In genomic region chr1:63176604-63177421, GRCm38 (mm10) we compare ENCODE assay signal across 8 mouse cellular contexts. TPM values are rescaled to one million over a fixed set of nuclear protein-coding genes. Genes with fewer than 3 reads are reported as not detected.
A peak's percentile ranks its signal among the peaks of the same experiment; 100 is the strongest.
DNase-seq lines count a peak whose midpoint lies in the region; ATAC-seq and TF ChIP-seq lines count a peak whose summit lies in the region.

Eef1b2 (plus strand) TSS chr1:63176825.
Ndufs1 (minus strand) TSS chr1:63176833.

- no peaks in the 10 kb centered on the region for H3K9me3 ChIP-seq in erythroblast, embryonic 14.5 days (ENCODE audit: control insufficient read depth, low read length)
- H3K9me3 ChIP-seq in heart, embryonic 11.5 days (replicated peaks; ENCODE audit: control insufficient read depth, low read length) = no peaks in the 10 kb centered on the region
- H3K9me3 ChIP-seq in kidney, embryonic 16.5 days (ENCODE audit: low read length) = no peaks in the 10 kb centered on the region

- H3K27ac ChIP-seq in heart, embryonic 11.5 days (ENCODE audit: low read depth, low read length) = peak within 1 kb of the TSS; percentile 89
- H3K27ac ChIP-seq in kidney, embryonic 16.5 days (ENCODE audit: low read length) = peak within 1 kb of the TSS; percentile 95
- peak within 1 kb of the TSS; percentile 86 for H3K27ac ChIP-seq in liver, adult 2 months (replicated peaks; ENCODE audit: insufficient read depth, low read depth, low read length)

- peak; percentile 99 for DNase-seq in brain, embryonic 14.5 days (ENCODE audit: low read depth)
- DNase-seq in liver, adult 2 months (ENCODE audit: extremely low read depth, low read depth, low spot score) = peak; percentile 96
- peak; percentile 98 for DNase-seq in splenic B cell, adult 2 months (ENCODE audit: low read depth, low spot score)

- H3ac ChIP-seq in C2C12 (ENCODE audit: control insufficient read depth, insufficient read length, low read depth) (peak within 1 kb of the TSS; percentile 92), myocyte (ENCODE audit: control insufficient read depth, insufficient read length) (peak within 1 kb of the TSS; percentile 83)

- peak within 1 kb of the TSS; percentile 84 for H3K4me2 ChIP-seq in heart, embryonic 11.5 days
- H3K4me2 ChIP-seq in kidney, embryonic 16.5 days (replicated peaks; ENCODE audit: low read depth, low read length) = peak within 1 kb of the TSS; percentile 87
- peak within 1 kb of the TSS; percentile 97 for H3K4me2 ChIP-seq in myocyte (ENCODE audit: low read depth)

- peak; percentile 26; the same call in 1 of the 2 replicates for TF ChIP-seq POLR2A in brain, embryonic 14.5 days (IDR thresholded peaks at IDR 0.05; ENCODE audit: borderline replicate concordance, extremely low read depth, insufficient read depth, insufficient read length, poor library complexity, severe bottlenecking)
- TF ChIP-seq POLR2A in liver, adult 2 months (IDR thresholded peaks at IDR 0.05; ENCODE audit: extremely low read depth, insufficient read depth, low read length) = peak; percentile 91
- peak; percentile 61 for TF ChIP-seq POLR2A in myocyte (IDR thresholded peaks at IDR 0.05; ENCODE audit: insufficient read length, low read depth)

- H3K4me3 ChIP-seq in C2C12 (ENCODE audit: insufficient read depth, poor library complexity, severe bottlenecking) = peak within 1 kb of the TSS; percentile 93
- peak within 1 kb of the TSS; percentile 86 for H3K4me3 ChIP-seq in erythroblast, embryonic 14.5 days (replicated peaks)
- peak within 1 kb of the TSS; percentile 96 for H3K4me3 ChIP-seq in heart, embryonic 11.5 days (ENCODE audit: low read depth, low read length)
- H3K4me3 ChIP-seq in kidney, embryonic 16.5 days (ENCODE audit: low read length) = peak within 1 kb of the TSS; percentile 88
- H3K4me3 ChIP-seq in liver, adult 2 months (ENCODE audit: insufficient read depth, low read depth, low read length) = peak within 1 kb of the TSS; percentile 88
- peak within 1 kb of the TSS; percentile 99 for H3K4me3 ChIP-seq in myocyte

- no peak for TF ChIP-seq CTCF in C2C12 (IDR thresholded peaks at IDR 0.05; ENCODE audit: control insufficient read depth, insufficient read depth, insufficient read length)
- TF ChIP-seq CTCF in brain, embryonic 14.5 days (IDR thresholded peaks at IDR 0.05; ENCODE audit: borderline replicate concordance, extremely low read depth, insufficient read depth, insufficient read length) = no peak
- TF ChIP-seq CTCF in liver, adult 2 months (IDR thresholded peaks at IDR 0.05; ENCODE audit: low read depth, low read length) = no peak

- ATAC-seq in heart, embryonic 11.5 days (replicated peaks; ENCODE audit: insufficient number of reproducible peaks, low FRiP score, low TSS enrichment) = peak; percentile 86
- peak; percentile 91 for ATAC-seq in kidney, embryonic 16.5 days (ENCODE audit: low FRiP score, low TSS enrichment)

- H3K79me2 ChIP-seq in C2C12 (ENCODE audit: control insufficient read depth, insufficient read depth) (peaks cover 79% of the 10 kb centered on the region), myocyte (ENCODE audit: control insufficient read depth, insufficient read depth) (peaks cover 51% of the 10 kb centered on the region)
- H3K79me2 ChIP-seq in liver, adult 2 months (ENCODE audit: control insufficient read depth, insufficient read depth, low read length) = peaks cover 22% of the 10 kb centered on the region; the same call in 1 of the 2 replicates

- peaks cover 53% of the 10 kb centered on the region for H3K79me3 ChIP-seq in C2C12 (ENCODE audit: low read depth)

- H3K9ac ChIP-seq in heart, embryonic 11.5 days (ENCODE audit: low read depth, low read length) = peak within 1 kb of the TSS; percentile 98
- H3K9ac ChIP-seq in kidney, embryonic 16.5 days (replicated peaks; ENCODE audit: low read length) = peak within 1 kb of the TSS; percentile 98
- peak within 1 kb of the TSS; percentile 90 for H3K9ac ChIP-seq in liver, adult 2 months (ENCODE audit: low read depth, low read length)

- H3K36me3 ChIP-seq in C2C12 (ENCODE audit: control insufficient read depth, insufficient read depth) (peaks cover 46% of the 10 kb centered on the region), myocyte (ENCODE audit: control insufficient read depth, insufficient read depth) (peaks cover 21% of the 10 kb centered on the region)
- H3K36me3 ChIP-seq in erythroblast, embryonic 14.5 days (ENCODE audit: control insufficient read depth) = peaks cover 51% of the 10 kb centered on the region
- H3K36me3 ChIP-seq in heart, embryonic 11.5 days (ENCODE audit: control insufficient read depth, insufficient read depth, low read length) = peaks cover 17% of the 10 kb centered on the region; the same call in 1 of the 2 replicates
- H3K36me3 ChIP-seq in kidney, embryonic 16.5 days (ENCODE audit: insufficient read depth, low read length) = peaks cover 21% of the 10 kb centered on the region
- H3K36me3 ChIP-seq in liver, adult 2 months (ENCODE audit: control insufficient read depth, insufficient read depth, low read length) = peaks cover 19% of the 10 kb centered on the region
- H3K36me3 ChIP-seq in splenic B cell, adult 2 months (ENCODE audit: control insufficient read depth, insufficient read depth, low read length, poor library complexity, severe bottlenecking) = peaks cover 5% of the 10 kb centered on the region; the same call in 1 of the 2 replicates

- H3K4me1 ChIP-seq in erythroblast, embryonic 14.5 days (ENCODE audit: control insufficient read depth) = peaks cover 41% of the 10 kb centered on the region
- H3K4me1 ChIP-seq in heart, embryonic 11.5 days (ENCODE audit: control insufficient read depth, insufficient read depth, low read length) = peaks cover 20% of the 10 kb centered on the region
- peaks cover 23% of the 10 kb centered on the region for H3K4me1 ChIP-seq in kidney, embryonic 16.5 days (ENCODE audit: insufficient read depth, low read length)
- H3K4me1 ChIP-seq in liver, adult 2 months (ENCODE audit: control insufficient read depth, insufficient read depth, low read length) = peaks cover 14% of the 10 kb centered on the region; the same call in 1 of the 2 replicates

- H3K27me3 ChIP-seq in C2C12 (ENCODE audit: control insufficient read depth, insufficient read depth, insufficient read length) = no peaks in the 10 kb centered on the region
- no peaks in the 10 kb centered on the region for H3K27me3 ChIP-seq in erythroblast, embryonic 14.5 days (ENCODE audit: control insufficient read depth)
- H3K27me3 ChIP-seq in heart, embryonic 11.5 days (ENCODE audit: control insufficient read depth, insufficient read depth, low read length) = no peaks in the 10 kb centered on the region
- H3K27me3 ChIP-seq in kidney, embryonic 16.5 days (ENCODE audit: insufficient read depth, low read length) = no peaks in the 10 kb centered on the region
- no peaks in the 10 kb centered on the region for H3K27me3 ChIP-seq in liver, adult 2 months (ENCODE audit: control insufficient read depth, insufficient read depth, low read length)
- H3K27me3 ChIP-seq in myocyte (ENCODE audit: control insufficient read depth, insufficient read depth, insufficient read length) = no peaks in the 10 kb centered on the region
- H3K27me3 ChIP-seq in splenic B cell, adult 2 months (ENCODE audit: control insufficient read depth, insufficient read depth, low read length, poor library complexity, severe bottlenecking) = no peaks in the 10 kb centered on the region

- WGBS in heart, embryonic 11.5 days (ENCODE audit: insufficient replicate concordance) = under 1% methylated on average over 72 of the region's 72 CpGs
- WGBS in kidney, embryonic 16.5 days = under 1% methylated on average over 72 of the region's 72 CpGs
- WGBS in liver, adult 2 months = under 1% methylated on average over 72 of the region's 72 CpGs

TF ChIP-seq in C2C12, 6 proteins besides CTCF, POLR2A, EP300 and RAD21:
- TF ChIP-seq MAX (IDR thresholded peaks at IDR 0.05) (peak; percentile 26), FOSL1 (IDR thresholded peaks at IDR 0.05; ENCODE audit: insufficient read depth, low read length, poor library complexity, severe bottlenecking) (no peak)

TF ChIP-seq in myocyte, 11 proteins besides CTCF, POLR2A, EP300 and RAD21:
- TF ChIP-seq USF1 (IDR thresholded peaks at IDR 0.05; ENCODE audit: low read depth) = no peak
- no peak for TF ChIP-seq TCF3 (IDR thresholded peaks at IDR 0.05; ENCODE audit: insufficient read length, low read depth)
- no peak for TF ChIP-seq E2F4 (IDR thresholded peaks at IDR 0.05; ENCODE audit: insufficient read depth)
- TF ChIP-seq REST (IDR thresholded peaks at IDR 0.05; ENCODE audit: insufficient read depth, insufficient read length) = no peak
- no peak for TF ChIP-seq MYOG (IDR thresholded peaks at IDR 0.05; ENCODE audit: control insufficient read depth in 1 of 3, insufficient read depth in 1 of 3, insufficient read length in 2 of 3, low read depth in 2 of 3)
- peak; percentile 92 for TF ChIP-seq SRF (IDR thresholded peaks at IDR 0.05; ENCODE audit: control insufficient read depth, insufficient read length, low read depth)
- TF ChIP-seq MYOD1 (IDR thresholded peaks at IDR 0.05; ENCODE audit: control insufficient read depth in 1 of 3, insufficient read length in 2 of 3, low read depth in 2 of 3) = no peak
- TF ChIP-seq CEBPB (IDR thresholded peaks at IDR 0.05; ENCODE audit: insufficient read depth, poor library complexity, severe bottlenecking) = no peak
- peak; percentile 64 for TF ChIP-seq POLR2AphosphoS2 (IDR thresholded peaks at IDR 0.05; ENCODE audit: insufficient read length, low read depth)
- no peak for TF ChIP-seq MAX (IDR thresholded peaks at IDR 0.05; ENCODE audit: low read depth)
- TF ChIP-seq TCF12 (IDR thresholded peaks at IDR 0.05; ENCODE audit: insufficient read depth, poor library complexity, severe bottlenecking) = no peak

RNA-seq across cellular contexts. Expression of gene Eef1b2, which starts in this region (rescaled TPM):
- polyA plus RNA-seq in C2C12 (2012; fragmentation: generic; extraction: Trizol) (1,453 TPM), myocyte (2012; fragmentation: generic; extraction: Trizol) (1,523 TPM)
- 438 and 493 TPM in 2 replicates for polyA plus RNA-seq in brain, embryonic 14.5 days (2012; rRNA removed)
- 18.7 and 24.8 TPM in 2 replicates for polyA plus RNA-seq in erythroblast, embryonic 14.5 days (2012)
- polyA plus RNA-seq in heart, embryonic 11.5 days (2014; fragmentation: Nextera tagmentation; extraction: Ambion mirVana) = 416 and 417 TPM in 2 replicates
- 533 and 571 TPM in 2 replicates for polyA plus RNA-seq in kidney, embryonic 16.5 days (2015; fragmentation: Nextera tagmentation; extraction: Ambion mirVana)
- total RNA-seq in liver, adult 2 months (2014; rRNA removed) = 222 and 232 TPM in 2 replicates
- polyA plus RNA-seq in liver, adult 2 months (2012; rRNA removed) = 174 and 202 TPM in 2 replicates

RNA-seq across cellular contexts. Expression of gene Ndufs1, which starts in this region (rescaled TPM):
- 44.8 TPM for polyA plus RNA-seq in C2C12 (2012; fragmentation: generic; extraction: Trizol)
- 87.9 and 93.3 TPM in 2 replicates for polyA plus RNA-seq in brain, embryonic 14.5 days (2012; rRNA removed)
- polyA plus RNA-seq in erythroblast, embryonic 14.5 days (2012) = 1.4 and 2.1 TPM in 2 replicates
- polyA plus RNA-seq in heart, embryonic 11.5 days (2014; fragmentation: Nextera tagmentation; extraction: Ambion mirVana) = 285 and 339 TPM in 2 replicates
- polyA plus RNA-seq in kidney, embryonic 16.5 days (2015; fragmentation: Nextera tagmentation; extraction: Ambion mirVana) = 188 TPM in 2 replicates
- total RNA-seq in liver, adult 2 months (2014; rRNA removed) = 141 and 182 TPM in 2 replicates
- polyA plus RNA-seq in liver, adult 2 months (2012; rRNA removed) = 47.5 and 51.6 TPM in 2 replicates
- 58.8 TPM for polyA plus RNA-seq in myocyte (2012; fragmentation: generic; extraction: Trizol)

Comparison
In these comparisons a context has a peak if more than half of its experiments do, and no peak if none do; other contexts are left out.
1. Peak in every context shown above with its lines: DNase-seq, ATAC-seq, H3K4me3 ChIP-seq and H3K27ac ChIP-seq.
2. RNA of gene Ndufs1 (polyA plus RNA-seq): 285 to 339 TPM in heart, embryonic 11.5 days, 188 TPM in kidney, embryonic 16.5 days, 87.9 to 93.3 TPM in brain, embryonic 14.5 days, 58.8 TPM in myocyte (single experiment), 47.5 to 51.6 TPM in liver, adult 2 months and 44.8 TPM in C2C12 (single experiment); 1.4 to 2.1 TPM in erythroblast, embryonic 14.5 days; every median in the first group is over 10 times any median in the second.
3. POLR2A ChIP-seq: peak in every context shown above with its lines; median percentile 91 in liver, adult 2 months; 61 in myocyte; 26 in brain, embryonic 14.5 days.